Mouse (Mus musculus): ENCODE measurements around the gene Chrnb2.
"Not testable (repeated sequence)": the region's sequence is repeated elsewhere in the genome, so short reads cannot be mapped to it uniquely, and the experiment has no call there.

Chrnb2 gene

DNA sequence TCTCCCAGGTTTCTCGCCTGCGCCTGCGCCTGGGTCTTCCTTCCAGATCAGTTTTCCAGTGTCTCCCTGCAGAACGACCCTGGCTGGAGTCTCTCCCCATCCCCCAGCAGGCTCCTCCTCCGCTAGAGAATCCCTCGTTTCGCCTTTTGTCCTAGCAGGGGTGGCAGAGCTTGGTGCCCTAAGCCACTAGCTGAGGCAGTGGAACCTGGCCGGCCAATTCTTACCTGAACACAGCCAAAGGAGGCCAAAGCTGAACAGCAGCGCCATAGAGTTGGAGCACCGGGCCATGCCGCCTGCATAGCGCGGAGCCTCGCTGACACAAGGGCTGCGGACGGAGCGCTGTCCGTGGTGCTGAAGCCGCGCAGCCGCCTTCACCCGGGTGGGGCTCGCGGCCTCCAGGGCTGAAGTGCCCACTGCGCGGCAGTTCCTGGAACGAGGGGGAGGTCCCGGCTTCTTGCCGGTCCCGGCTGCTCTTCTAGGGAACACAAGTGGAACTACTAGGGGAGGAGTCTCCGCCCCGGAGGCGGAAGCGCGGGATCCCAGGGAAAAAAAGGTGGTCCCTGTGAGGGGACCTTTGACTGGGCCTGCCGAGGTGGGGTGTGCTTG lies at the start of gene Chrnb2:
Chrnb2 (minus strand) TSS at position 514 of the 606 bp plus-strand sequence.
- DNase-seq = peak; percentile 57

DNA sequence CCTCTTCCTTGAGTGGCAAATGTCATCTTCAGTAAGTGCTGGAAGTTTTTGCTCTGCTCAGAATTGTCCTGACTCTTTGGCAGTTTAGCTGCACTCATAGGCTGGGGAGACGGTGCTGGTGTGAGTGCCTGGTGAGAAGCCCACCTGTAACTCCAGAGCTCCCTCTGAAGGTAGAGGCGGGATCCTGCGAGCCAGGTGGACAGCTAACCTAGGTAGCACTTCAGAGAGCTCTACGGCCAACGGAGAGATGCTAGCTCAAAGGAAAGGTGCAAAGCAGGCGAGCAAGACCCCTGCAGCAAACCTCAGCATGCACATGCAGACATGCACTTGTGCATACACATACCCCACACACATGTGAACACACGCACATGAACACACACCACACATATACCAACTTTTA lies 49.6 kb upstream of the Chrnb2 start:
- no peak for DNase-seq

DNA sequence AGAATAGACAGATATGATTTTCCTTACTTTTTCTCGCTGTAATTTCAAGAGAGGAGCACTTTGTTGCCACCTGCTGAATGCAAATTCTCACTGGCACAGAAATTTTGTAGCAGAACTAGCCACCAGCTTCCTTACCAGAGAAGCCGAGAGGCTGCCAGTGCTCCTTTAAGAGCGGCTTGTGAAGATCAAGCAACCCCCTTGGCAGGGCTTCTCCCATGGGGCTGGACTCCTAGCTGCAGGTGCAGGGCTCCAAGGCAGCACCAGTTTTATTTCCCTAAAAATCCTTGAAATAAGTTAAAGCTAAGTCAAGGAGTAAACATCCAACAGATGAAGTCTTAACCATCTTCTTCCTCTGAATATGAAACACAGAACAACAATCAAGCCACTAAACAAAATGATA lies 47.7 kb upstream of the Chrnb2 start:
- DNase-seq = no peak

DNA sequence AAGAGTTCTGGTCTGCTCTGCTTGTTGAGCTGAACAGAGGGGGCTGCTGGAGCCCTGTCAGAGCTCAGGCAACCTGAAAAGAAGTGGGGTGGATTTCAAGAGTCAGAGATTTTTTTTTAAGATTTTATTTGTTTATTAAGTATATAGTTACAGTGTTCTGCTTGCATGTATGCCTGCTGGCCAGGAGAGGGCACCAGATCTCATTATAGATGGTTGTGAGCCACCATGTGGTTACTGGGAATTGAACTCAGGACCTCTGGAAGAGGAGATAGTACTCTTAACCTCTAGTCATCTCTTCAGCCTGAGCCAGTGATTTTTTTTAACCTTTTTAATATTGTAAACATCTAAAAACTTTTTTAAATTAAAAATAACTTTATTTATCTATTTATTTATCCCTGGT lies 46.4 kb upstream of the Chrnb2 start:
- no peak for DNase-seq

DNA sequence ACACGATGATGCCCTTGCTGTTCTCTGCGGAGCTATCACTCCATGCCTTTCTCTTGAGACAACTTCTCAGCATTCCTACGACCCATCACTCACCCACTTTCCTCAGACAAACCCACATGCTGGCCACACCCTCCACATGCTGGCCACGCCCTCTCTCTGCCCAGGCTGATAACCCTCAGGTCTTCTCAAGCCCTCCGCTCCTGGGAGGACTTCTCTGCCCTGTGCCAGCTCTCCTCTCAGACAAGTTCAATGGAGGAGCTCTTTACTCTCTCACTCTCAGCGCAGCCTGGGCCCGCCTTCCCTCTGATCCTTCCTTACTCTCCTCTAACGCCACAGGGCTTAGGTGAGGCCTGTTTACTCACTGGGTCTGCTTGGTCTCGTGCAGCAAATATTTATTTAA lies 44.2 kb upstream of the Chrnb2 start:
- DNase-seq = no peak

DNA sequence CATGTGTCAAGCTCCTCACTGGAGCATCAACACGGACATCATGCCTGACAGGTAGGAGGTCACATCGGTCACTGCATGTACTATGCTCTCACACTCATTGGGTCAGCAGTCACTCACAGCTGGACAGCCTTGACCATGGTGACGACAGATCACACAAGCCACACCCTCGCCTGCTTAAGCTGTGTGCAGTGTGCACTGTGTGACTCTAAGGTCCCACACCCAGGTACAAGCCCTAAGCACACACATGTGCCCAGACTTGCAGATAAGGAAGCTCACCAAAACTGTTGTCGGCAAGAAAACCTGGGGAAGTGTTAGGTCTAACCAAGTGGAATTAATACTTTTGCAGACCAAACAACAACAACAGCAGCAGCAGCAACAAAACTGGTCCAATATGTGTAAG lies 43.4 kb upstream of the Chrnb2 start:
- DNase-seq = no peak

DNA sequence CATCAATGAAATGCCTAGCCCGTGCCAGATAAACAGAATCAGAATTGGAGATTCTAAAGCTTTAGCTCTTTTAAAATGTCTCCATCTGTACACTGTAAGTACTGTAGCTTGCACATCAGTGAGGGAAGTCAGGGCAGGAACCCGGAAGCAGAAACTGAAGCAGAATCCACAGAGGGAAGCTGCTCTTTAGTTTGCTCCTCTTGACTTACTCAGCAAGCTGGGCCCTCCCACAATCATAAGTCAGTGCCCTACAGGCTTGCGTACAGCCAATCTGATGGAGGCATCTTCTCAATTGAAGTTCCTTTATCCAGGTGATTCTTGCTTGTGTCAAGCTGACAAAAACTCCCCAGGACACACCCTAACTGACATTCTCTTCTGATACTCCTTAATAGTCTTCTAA lies 42.7 kb upstream of the Chrnb2 start:
- DNase-seq = no peak

DNA sequence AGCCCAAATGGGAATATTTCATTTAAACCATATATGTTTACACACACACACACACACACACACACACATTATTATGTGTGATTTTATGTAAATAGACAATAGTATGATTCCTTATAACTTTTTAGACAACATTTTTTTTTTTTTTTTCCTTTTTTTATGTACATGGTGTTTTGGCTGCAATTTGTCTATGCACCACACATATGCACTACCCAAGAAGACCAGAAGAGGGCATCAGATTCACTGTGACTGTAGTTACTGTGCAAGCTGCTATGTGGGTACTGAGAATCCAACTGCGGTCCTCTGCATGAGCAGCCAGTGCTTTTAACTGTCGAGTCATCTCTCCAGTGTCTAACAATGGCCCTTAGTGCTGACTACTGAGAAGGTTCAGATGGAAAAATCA lies 42.3 kb upstream of the Chrnb2 start:
- no peak for DNase-seq

DNA sequence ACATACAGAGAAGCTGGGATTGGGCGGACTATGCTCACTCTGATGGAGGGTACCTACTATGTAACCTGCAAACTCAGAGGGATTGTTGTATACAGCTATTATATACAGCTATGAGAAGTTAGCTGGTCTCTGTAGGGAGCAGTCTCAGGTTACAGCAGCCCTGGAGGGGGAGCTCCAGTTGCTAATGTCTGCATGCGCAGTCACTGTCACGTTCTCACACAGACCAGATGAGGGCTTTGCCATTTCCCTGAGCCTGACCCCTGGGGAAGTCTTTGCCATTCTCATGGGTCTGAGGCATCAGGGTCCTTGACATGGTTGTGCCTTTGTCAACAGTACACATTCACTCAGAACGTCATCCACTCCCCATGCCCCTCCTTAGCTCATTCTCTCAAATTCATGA lies 40.7 kb upstream of the Chrnb2 start:
- DNase-seq = no peak

DNA sequence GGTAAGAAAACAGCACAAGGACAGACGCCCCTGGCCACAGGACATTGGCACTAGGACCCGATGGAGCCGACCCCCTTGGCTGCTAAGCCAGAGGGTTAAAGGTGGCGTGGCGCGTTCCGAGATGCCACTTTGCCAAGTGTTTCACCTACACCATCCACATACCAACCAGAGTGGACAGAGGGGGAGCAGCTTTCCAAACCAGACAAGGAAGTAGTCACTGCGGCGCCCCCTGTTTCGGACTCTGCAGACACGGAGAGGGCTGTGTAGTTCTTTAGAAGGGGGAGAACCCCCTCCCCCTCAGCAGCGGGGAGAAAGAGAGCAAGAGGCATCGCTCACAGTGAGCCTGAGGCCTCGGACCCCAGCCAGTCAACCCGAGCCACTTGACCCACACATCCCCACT lies 38.4 kb upstream of the Chrnb2 start:
- no peak for DNase-seq

DNA sequence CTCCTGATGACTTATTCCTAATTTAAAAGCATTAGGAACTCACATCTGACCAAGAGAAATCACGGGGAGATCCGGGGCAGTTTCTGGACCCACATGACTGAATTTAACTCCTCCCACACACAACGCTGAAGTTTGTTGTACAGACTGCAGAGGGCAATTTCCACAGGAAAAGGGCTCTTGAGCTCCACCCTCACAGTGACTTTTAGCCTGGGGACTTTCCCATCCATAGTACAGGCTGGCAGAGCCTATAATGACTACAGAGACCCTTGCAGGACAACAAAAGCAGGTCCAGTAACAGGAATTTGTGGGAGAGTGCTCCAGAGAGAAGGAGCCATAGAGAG lies 37.0 kb upstream of the Chrnb2 start:
- no peak for DNase-seq

DNA sequence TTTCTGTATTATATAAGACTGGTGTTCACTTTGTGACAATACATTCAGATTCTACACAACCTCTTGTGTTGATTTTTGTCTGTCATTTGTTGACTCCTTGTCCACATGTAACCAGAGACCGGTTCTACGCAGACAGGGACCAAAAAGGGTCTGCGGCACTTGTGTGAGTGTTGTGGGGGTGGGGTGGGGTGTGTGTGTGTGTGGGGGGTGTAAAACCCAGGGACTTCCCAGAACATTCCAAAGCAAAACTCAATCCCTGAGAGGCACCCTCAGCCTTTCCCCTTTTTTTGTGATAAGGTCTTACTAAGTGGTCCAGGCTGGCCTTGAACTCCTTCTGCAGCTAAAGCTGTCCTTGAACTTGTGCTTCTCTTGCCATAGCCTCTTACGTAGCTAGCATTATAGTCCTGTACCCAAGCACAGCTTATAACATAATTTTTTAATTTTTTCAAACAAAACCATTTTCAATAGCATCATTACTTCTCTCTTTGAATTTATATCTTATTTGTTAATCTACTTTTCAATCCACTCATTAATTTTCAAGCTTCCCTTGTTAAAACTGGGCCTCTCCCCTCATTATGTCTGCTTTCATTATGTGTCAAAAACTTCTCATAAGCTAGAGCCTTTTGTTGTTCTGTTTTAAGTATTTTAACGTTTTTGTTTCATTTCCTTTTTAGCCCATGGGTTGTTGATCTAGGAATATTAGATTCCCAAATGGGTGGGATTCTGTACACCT lies 36.5 kb upstream of the Chrnb2 start:
- no peak for DNase-seq

DNA sequence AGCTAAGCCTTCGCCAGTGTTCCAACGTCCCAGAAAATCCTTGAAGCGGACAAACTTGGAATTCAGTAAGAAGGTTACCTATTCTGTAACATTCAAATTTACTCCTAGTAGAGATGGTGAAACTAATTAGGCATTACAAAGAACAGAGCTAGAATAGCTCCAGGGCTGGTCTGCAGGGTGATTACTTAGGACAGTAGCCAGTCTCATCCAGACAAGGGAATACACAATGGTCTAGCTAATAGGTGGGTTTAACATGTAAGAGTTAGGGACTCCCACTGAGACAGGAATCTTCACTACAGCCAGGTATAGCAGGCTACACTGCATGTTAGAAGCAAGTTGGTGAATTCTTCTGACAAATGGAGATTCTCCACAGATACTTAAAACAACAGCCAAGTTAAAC lies 35.6 kb upstream of the Chrnb2 start:
- not testable (repeated sequence) for DNase-seq

DNA sequence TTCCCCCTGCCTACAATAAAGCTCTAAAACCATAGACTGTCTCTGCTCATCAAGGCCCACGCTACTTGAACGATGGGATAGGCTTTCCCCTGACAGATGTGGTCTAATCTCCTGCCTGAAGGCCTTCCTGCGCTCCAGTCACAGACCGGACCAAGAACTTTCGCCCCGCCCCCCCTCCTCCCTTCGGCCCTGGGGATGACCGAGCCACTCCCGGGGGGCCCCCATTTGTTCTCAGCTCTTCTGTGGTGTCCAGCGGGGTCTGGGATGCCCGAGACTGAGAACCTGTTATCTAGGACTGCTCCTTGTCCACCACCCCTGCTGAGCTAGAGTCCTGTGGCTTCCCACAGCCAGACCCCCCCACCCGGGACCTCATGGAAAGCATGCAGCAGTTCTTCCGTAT lies 35.0 kb upstream of the Chrnb2 start:
- DNase-seq = no peak

DNA sequence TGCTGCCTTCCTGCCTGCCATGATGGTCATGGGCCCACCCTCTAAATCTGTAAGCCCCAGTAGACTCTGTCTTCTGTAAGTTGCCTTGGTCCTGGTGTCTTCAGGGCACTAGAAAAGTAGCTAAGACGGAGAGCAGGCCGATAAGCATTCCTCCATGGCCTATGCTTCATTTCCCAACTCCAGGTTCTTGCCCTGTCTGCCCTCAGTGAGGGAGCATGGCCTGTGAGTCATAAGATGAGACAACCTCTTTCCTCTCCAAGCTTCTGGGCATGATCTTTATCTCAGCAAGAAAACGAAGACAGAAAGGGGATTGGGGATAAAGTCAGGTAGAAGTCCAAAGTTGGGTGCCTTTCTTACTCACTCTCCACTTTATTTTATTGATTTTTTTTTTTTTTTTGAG lies 34.1 kb upstream of the Chrnb2 start:
- DNase-seq = no peak

DNA sequence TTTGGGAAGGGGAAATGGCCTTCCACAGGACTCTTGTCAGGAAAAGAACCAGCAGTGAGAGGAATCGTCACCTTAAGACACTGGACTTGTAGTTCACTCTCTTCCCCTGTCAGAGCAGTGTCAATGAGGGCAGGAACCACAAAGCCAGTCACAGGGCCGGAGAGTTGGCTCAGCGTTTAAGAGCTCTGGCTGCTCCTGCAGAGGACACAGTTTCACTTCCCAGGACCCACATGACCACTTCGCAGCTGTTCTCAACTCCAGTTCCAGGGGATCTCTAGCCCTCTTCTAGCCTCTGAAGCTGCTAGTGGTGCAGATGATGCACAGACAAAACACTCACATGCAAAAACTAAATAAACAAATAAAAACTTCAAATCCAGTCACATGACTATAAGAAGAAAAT lies 31.9 kb upstream of the Chrnb2 start:
- DNase-seq = no peak

DNA sequence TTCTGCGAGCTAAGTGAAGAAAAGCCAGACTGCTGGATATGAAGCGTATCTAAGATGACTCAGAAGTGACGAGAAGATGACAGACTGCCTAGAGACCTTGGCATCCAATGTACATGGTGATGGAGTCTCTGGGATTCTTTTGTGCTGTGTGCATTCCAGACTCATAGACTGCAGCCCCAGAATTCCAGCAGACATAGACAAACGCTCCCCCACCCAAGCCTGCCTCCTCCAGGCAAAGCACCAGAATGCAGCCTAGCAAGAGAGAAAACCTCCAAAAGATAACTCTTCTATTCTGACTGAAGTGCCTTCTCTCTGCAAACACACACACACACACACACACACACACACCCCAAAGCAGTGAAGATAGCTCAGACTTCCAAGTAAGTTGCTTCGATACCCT lies 31.3 kb upstream of the Chrnb2 start:
- no peak for DNase-seq

DNA sequence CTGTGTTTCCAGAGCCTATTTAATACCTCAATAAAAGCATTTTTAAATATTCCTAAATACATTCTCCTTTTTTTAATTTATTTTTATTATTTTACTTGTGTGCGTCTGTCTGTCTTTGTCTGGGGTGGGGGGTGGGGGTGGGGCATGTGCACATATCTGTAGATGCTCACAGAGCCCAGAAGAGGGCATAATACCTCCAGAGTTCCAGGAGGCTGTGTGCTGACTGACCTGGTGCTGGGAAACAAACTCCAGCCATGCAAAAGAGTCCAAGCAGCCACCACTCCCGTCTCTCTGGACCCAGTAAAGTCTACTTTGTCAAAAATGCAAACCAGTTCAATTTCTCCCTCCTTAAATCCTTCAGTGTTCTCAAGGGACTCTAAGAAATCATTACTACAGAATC lies 30.2 kb upstream of the Chrnb2 start:
- DNase-seq = no peak

DNA sequence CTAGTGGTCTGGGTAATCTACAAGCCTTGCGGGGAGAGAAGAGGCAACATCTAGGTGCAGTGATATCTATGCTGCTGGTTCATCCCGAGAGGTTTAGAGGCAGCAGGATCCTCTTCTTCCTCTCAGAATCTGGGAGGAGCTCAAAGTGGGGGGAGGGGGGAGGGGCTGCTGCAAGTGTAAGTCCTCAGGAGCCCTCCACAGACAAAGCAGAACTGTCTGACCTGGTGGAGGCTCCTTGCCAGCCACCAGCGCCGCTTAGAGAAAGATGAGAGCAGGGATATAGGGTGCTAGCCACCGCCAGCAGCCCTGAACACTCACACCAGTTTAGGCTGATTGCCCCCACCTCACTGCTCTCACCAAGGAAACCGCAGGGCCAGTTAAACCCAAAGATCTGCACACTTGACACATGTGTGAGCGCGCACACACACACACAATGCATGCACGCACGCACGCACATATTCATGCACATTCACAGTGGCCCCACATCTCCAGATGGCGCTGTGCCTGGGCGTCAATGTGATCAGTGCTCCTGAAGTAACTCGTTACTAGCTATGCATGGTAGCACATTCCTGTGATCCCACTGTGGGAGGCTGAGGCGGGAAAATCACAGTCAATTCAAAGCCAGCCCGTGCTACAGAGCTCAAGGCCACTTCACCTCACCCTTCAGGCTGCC lies 24.4 kb upstream of the Chrnb2 start:
- peak; percentile 29 for DNase-seq

DNA sequence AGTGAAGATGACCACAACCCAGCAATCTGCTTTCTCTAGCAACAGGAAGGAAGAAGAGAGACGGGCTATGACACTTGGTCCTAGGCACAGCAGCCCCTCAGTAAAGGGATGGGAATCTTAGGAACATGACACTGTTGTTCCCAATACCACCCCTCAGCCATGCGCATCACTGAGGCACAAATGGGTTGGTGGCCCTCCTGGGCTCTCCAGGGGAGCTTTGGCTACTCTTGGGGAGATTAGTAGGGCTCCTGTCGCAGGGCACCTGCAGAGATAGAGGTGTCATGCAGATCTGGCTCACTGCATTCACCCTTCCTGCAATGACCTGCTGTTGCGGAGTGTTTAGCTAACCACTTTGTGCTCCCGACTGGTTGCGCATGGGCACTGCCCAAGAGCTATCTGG lies 21.8 kb upstream of the Chrnb2 start:
- DNase-seq = no peak

DNA sequence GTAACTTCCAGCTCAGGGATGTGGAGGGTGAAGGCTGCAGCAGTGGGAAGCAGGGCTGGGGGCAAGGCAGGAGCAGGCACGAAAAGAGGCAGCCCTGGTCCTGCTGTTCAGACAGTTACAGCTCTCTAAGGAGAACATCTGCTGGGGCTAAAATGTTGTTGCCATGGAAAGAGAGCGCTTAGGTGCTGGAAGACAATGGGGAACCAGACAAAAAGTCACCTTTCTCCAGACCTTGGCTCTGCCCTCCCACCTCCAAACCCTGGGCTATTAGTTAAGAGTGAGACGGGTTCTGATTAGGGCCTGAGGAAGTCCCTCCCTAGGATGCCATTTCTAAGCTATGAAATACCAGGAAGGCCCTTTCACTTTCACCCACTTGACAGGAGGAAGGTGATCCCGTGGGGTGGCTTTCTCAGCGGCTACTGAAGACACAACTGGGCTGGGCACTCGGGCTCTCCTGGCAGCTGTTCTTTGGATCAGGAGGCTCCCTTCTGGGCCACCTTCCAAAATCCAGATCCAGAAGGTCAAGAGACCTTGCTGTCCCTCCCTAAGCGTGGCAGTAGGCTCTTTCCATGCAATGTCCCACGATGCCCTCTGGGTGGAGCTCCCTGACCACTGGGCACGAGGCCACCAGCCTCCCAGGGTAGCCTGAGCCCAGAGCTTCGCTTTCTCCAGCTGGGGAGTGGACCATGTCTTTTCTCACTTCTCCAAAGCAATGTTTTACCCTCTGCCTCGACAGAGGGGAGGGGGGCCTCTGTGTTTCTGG lies 20.7 kb upstream of the Chrnb2 start:
- peak; percentile 54 for DNase-seq

DNA sequence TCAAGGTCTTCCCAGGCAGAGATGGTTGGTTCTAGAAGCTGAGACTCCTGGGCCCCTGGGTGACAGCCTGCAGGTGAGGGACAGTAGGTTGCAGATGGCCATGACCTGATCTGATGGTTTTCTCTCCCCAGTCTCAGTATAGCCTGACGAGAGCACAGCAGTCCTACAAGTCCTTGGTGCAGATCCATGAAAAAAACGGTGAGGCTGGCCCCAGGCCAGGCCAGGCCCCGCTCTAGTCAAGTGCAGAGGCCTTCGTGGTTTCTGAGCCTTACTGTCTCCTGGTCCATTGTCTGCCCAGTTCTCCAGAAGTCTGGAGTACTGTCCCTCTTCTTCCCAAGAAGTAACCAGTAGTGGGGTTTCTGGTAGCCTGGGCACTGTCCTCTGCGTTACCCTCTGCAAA lies 17.2 kb upstream of the Chrnb2 start:
- DNase-seq = no peak

DNA sequence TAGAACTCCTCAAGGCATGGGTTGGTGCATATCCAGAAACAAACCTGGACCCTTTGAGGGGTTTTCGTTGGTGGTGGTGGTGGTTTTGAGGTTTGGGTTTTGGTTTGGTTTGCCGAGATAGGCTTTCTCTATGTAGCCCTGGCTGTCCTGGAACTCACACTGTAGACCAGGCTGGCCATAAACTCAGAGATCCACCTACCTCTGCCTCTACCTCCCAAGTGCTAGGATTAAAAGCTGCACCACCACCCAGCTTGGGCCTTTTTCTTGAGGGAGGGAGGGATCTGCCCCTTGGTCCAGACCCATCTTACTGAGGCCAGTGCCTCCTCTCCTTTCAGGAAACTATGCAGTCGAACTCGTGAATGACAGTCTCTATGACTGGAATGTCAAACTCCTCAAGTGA lies 15.7 kb upstream of the Chrnb2 start:
- DNase-seq = no peak

DNA sequence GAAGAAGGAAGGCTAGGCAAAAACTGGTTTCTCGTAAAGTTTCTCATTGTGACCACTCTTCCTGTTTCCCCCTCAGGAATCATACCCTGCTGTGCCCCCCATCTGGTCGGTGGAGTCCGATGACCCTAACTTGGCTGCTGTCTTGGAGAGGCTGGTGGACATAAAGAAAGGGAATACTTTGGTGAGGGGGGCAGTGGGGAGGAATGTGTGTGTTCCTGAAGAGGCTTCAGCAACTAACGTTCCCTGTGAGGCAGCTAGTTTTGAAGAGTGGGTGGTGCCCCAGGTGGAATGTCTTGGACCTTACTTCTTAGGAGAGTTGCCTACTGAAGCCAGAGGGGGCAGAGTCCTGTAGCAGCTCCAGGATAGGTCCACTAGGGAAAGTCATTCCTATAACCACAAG lies 11.6 kb upstream of the Chrnb2 start:
- no peak for DNase-seq

Data from right cerebral cortex, adult 18-20 months (tissue).